Mouse (Mus musculus): Measurements from ENCODE around the gene Rhov. TPM values are rescaled to one million over a fixed set of nuclear protein-coding genes. Genes with fewer than 3 reads are reported as not detected.

Rhov gene
- total and polyA plus RNA-seq, 2 experiments from 2014 or later: 27.8 to 29.3 TPM

GRCm38 (mm10) chr2:119250826-119251478 lies 20.1 kb downstream of the Rhov start:
- TF ChIP-seq CTCF (IDR thresholded peaks at IDR 0.05; ENCODE audit: low read depth): peak; percentile 91
- peaks cover 8% of the 10 kb centered on the region; the same call in 1 of the 2 replicates for H3K27me3 ChIP-seq (ENCODE audit: insufficient read depth, low read length)
- no peak overlapping the region for H3K4me3 ChIP-seq (ENCODE audit: low read depth, low read length)
- no peak overlapping the region for H3K27ac ChIP-seq (ENCODE audit: low read depth, low read length)
- H3K4me2 ChIP-seq (ENCODE audit: low read depth): no peak overlapping the region
- 15% methylated on average over 11 of the region's 11 CpGs for WGBS
- H3K36me3 ChIP-seq (ENCODE audit: insufficient read depth): no peaks in the 10 kb centered on the region
- no peaks in the 10 kb centered on the region for H3K9me3 ChIP-seq (ENCODE audit: low read length)
- ATAC-seq (peak; percentile 73), DNase-seq (peak; percentile 80)
- H3K9ac ChIP-seq: no peak overlapping the region
- no peaks in the 10 kb centered on the region for H3K4me1 ChIP-seq (ENCODE audit: insufficient read depth)

GRCm38 (mm10) chr2:119250377-119250776 lies 20.7 kb downstream of the Rhov start:
- H3K9ac ChIP-seq: no peak overlapping the region
- DNase-seq (no peak), ATAC-seq (no peak)
- 59% methylated on average over 5 of the region's 5 CpGs for WGBS
- H3K4me2 ChIP-seq (ENCODE audit: low read depth): no peak overlapping the region
- peaks cover 5% of the 10 kb centered on the region; the same call in 1 of the 2 replicates for H3K27me3 ChIP-seq (ENCODE audit: insufficient read depth, low read length)
- H3K27ac ChIP-seq (ENCODE audit: low read depth, low read length): no peak overlapping the region
- H3K4me3 ChIP-seq (ENCODE audit: low read depth, low read length): no peak overlapping the region
- no peak for TF ChIP-seq CTCF (IDR thresholded peaks at IDR 0.05; ENCODE audit: low read depth)
- no peaks in the 10 kb centered on the region for H3K36me3 ChIP-seq (ENCODE audit: insufficient read depth)
- H3K9me3 ChIP-seq (ENCODE audit: low read length): no peaks in the 10 kb centered on the region
- no peaks in the 10 kb centered on the region for H3K4me1 ChIP-seq (ENCODE audit: insufficient read depth)

GRCm38 (mm10) chr2:119249592-119250061 lies 21.4 kb downstream of the Rhov start:
- TF ChIP-seq CTCF (IDR thresholded peaks at IDR 0.05; ENCODE audit: low read depth): no peak
- no peaks in the 10 kb centered on the region for H3K27me3 ChIP-seq (ENCODE audit: insufficient read depth, low read length)
- H3K4me3 ChIP-seq (ENCODE audit: low read depth, low read length): no peak overlapping the region
- H3K9ac ChIP-seq: no peak overlapping the region
- no peak overlapping the region for H3K4me2 ChIP-seq (ENCODE audit: low read depth)
- 75% methylated on average over 4 of the region's 4 CpGs for WGBS
- no peaks in the 10 kb centered on the region for H3K4me1 ChIP-seq (ENCODE audit: insufficient read depth)
- H3K36me3 ChIP-seq (ENCODE audit: insufficient read depth): no peaks in the 10 kb centered on the region
- H3K27ac ChIP-seq (ENCODE audit: low read depth, low read length): no peak overlapping the region
- no peak for ATAC-seq
- H3K9me3 ChIP-seq (ENCODE audit: low read length): no peaks in the 10 kb centered on the region
- DNase-seq: no peak

GRCm38 (mm10) chr2:119247904-119248303 lies 23.2 kb downstream of the Rhov start:
- Histone ChIP-seq H3K27ac (ENCODE audit: low read depth, low read length) (no peak overlapping the region; the same call in 1 of the 2 replicates), H3K4me1 (ENCODE audit: insufficient read depth) (no peaks in the 10 kb centered on the region), H3K9ac (no peak overlapping the region), H3K9me3 (ENCODE audit: low read length) (no peaks in the 10 kb centered on the region), H3K4me2 (ENCODE audit: low read depth) (no peak overlapping the region), H3K36me3 (ENCODE audit: insufficient read depth) (no peaks in the 10 kb centered on the region), H3K4me3 (ENCODE audit: low read depth, low read length) (no peak overlapping the region), H3K27me3 (ENCODE audit: insufficient read depth, low read length) (no peaks in the 10 kb centered on the region)
- no peak for TF ChIP-seq CTCF (IDR thresholded peaks at IDR 0.05; ENCODE audit: low read depth)
- WGBS: 73% methylated on average over 9 of the region's 9 CpGs
- DNase-seq (no peak), ATAC-seq (peak; percentile 68)

- no peak for DNase-seq
- 85% methylated on average over 7 of the region's 7 CpGs for WGBS
Observed at GRCm38 (mm10) chr2:119245246-119245645, 25.8 kb downstream of the Rhov start.

GRCm38 (mm10) chr2:119242548-119242947 lies 28.5 kb downstream of the Rhov start:
- H3K4me3 ChIP-seq (ENCODE audit: low read depth, low read length): no peak overlapping the region
- H3K9me3 ChIP-seq (ENCODE audit: low read length): no peaks in the 10 kb centered on the region
- peaks cover 21% of the 10 kb centered on the region for H3K27me3 ChIP-seq (ENCODE audit: insufficient read depth, low read length)
- no peaks in the 10 kb centered on the region for H3K4me1 ChIP-seq (ENCODE audit: insufficient read depth)
- H3K4me2 ChIP-seq (ENCODE audit: low read depth): no peak overlapping the region
- no peak for ATAC-seq
- TF ChIP-seq CTCF (IDR thresholded peaks at IDR 0.05; ENCODE audit: low read depth): no peak
- no peak for DNase-seq
- H3K27ac ChIP-seq (ENCODE audit: low read depth, low read length): no peak overlapping the region
- no peak overlapping the region for H3K9ac ChIP-seq
- 79% methylated on average over 9 of the region's 9 CpGs for WGBS
- H3K36me3 ChIP-seq (ENCODE audit: insufficient read depth): no peaks in the 10 kb centered on the region

More at GRCm38 (mm10) chr2:119245246-119245645, 25.8 kb downstream of the Rhov start:
- no peaks in the 10 kb centered on the region for H3K9me3 ChIP-seq (ENCODE audit: low read length)
- no peaks in the 10 kb centered on the region for H3K4me1 ChIP-seq (ENCODE audit: insufficient read depth)
- H3K9ac ChIP-seq: no peak overlapping the region
- H3K36me3 ChIP-seq (ENCODE audit: insufficient read depth): no peaks in the 10 kb centered on the region
- H3K27me3 ChIP-seq (ENCODE audit: insufficient read depth, low read length): no peaks in the 10 kb centered on the region
- no peak overlapping the region for H3K27ac ChIP-seq (ENCODE audit: low read depth, low read length)
- no peak for ATAC-seq
- no peak overlapping the region for H3K4me3 ChIP-seq (ENCODE audit: low read depth, low read length)
- no peak for TF ChIP-seq CTCF (IDR thresholded peaks at IDR 0.05; ENCODE audit: low read depth)
- H3K4me2 ChIP-seq (ENCODE audit: low read depth): no peak overlapping the region

GRCm38 (mm10) chr2:119240819-119241186 lies 30.3 kb downstream of the Rhov start:
- no peak for ATAC-seq
- no peak overlapping the region for H3K4me2 ChIP-seq (ENCODE audit: low read depth)
- H3K9ac ChIP-seq: no peak overlapping the region
- 86% methylated on average over 4 of the region's 4 CpGs for WGBS
- H3K4me1 ChIP-seq (ENCODE audit: insufficient read depth): no peaks in the 10 kb centered on the region
- no peak for TF ChIP-seq CTCF (IDR thresholded peaks at IDR 0.05; ENCODE audit: low read depth)
- no peaks in the 10 kb centered on the region for H3K36me3 ChIP-seq (ENCODE audit: insufficient read depth)
- no peak overlapping the region for H3K4me3 ChIP-seq (ENCODE audit: low read depth, low read length)
- peaks cover 39% of the 10 kb centered on the region for H3K27me3 ChIP-seq (ENCODE audit: insufficient read depth, low read length)
- H3K27ac ChIP-seq (ENCODE audit: low read depth, low read length): no peak overlapping the region
- no peaks in the 10 kb centered on the region for H3K9me3 ChIP-seq (ENCODE audit: low read length)
- no peak for DNase-seq
